Mouse (Mus musculus): ENCODE results near the gene Ifitm3. TPM values are rescaled to one million over a fixed set of nuclear protein-coding genes. Genes with fewer than 3 reads are reported as not detected.

Gene Ifitm3
- polyA plus RNA-seq (2016; fragmentation: Nextera tagmentation; extraction: Ambion mirVana), result 35.7 TPM in 2 replicates

- no peak for ATAC-seq
- H3K27ac ChIP-seq, result peak within 1 kb of the TSS; percentile 45
- 22% methylated on average over 10 of the region's 10 CpGs for WGBS (ENCODE audit: insufficient replicate concordance)
Observed at GRCm38 (mm10) chr7:141010593-141010992, at the start of gene Ifitm3. Gene Ifitm3 (minus strand): TSS chr7:141010770.

GRCm38 (mm10) chr7:141059929-141060328, 49.4 kb upstream of the Ifitm3 start:
- peaks cover 45% of the 10 kb centered on the region for H3K4me1 ChIP-seq
- 53% methylated on average over 2 of the region's 2 CpGs for WGBS (ENCODE audit: insufficient replicate concordance)
- 0 out of 2 replicates have a peak overlapping the region, but pooled peaks have one; percentile 78 for H3K4me2 ChIP-seq
- no peaks in the 10 kb centered on the region for H3K36me3 ChIP-seq
- peaks cover 84% of the 10 kb centered on the region for H3K27me3 ChIP-seq (replicated peaks)
- H3K4me3 ChIP-seq, result peak overlapping the region; percentile 54; the same call in 1 of the 2 replicates
- ATAC-seq, result peak; percentile 64
- H3K27ac ChIP-seq, result no peak overlapping the region
- 0 out of 2 replicates have a peak, but pooled peaks cover 3% of the 10 kb centered on the region for H3K9me3 ChIP-seq (replicated peaks)
- H3K9ac ChIP-seq, result no peak overlapping the region

More at GRCm38 (mm10) chr7:141010593-141010992, at the start of gene Ifitm3:
- peak within 1 kb of the TSS; percentile 39 for H3K4me3 ChIP-seq
- H3K9me3 ChIP-seq (replicated peaks), result no peaks in the 10 kb centered on the region
- peak within 1 kb of the TSS; percentile 45 for H3K9ac ChIP-seq
- H3K4me1 ChIP-seq, result peaks cover 46% of the 10 kb centered on the region
- H3K27me3 ChIP-seq (replicated peaks), result no peaks in the 10 kb centered on the region
- H3K36me3 ChIP-seq, result no peaks in the 10 kb centered on the region
- H3K4me2 ChIP-seq, result peak within 1 kb of the TSS; percentile 59

GRCm38 (mm10) chr7:141058601-141059341, 48.2 kb upstream of the Ifitm3 start:
- WGBS (ENCODE audit: insufficient replicate concordance), result 59% methylated on average over 14 of the region's 14 CpGs
- Histone ChIP-seq H3K36me3 (no peaks in the 10 kb centered on the region), H3K27me3 (replicated peaks) (peaks cover 82% of the 10 kb centered on the region), H3K4me1 (peaks cover 36% of the 10 kb centered on the region), H3K9ac (no peak overlapping the region), H3K27ac (no peak overlapping the region), H3K4me3 (no peak overlapping the region), H3K4me2 (no peak overlapping the region), H3K9me3 (replicated peaks) (0 out of 2 replicates have a peak, but pooled peaks cover 3% of the 10 kb centered on the region)
- no peak for ATAC-seq

- no peak overlapping the region for H3K4me2 ChIP-seq
- peaks cover 24% of the 10 kb centered on the region for H3K4me1 ChIP-seq
- H3K9ac ChIP-seq, result no peak overlapping the region
- peaks cover 74% of the 10 kb centered on the region for H3K27me3 ChIP-seq (replicated peaks)
- no peak overlapping the region for H3K4me3 ChIP-seq
- 63% methylated on average over 1 of the region's 1 CpGs for WGBS (ENCODE audit: insufficient replicate concordance)
- no peak overlapping the region for H3K27ac ChIP-seq
- H3K36me3 ChIP-seq, result no peaks in the 10 kb centered on the region
- no peak for ATAC-seq
- 0 out of 2 replicates have a peak, but pooled peaks cover 3% of the 10 kb centered on the region for H3K9me3 ChIP-seq (replicated peaks)
Observed at GRCm38 (mm10) chr7:141057541-141057940, 47.0 kb upstream of the Ifitm3 start.

GRCm38 (mm10) chr7:141056976-141057375, 46.4 kb upstream of the Ifitm3 start:
- Histone ChIP-seq H3K36me3 (no peaks in the 10 kb centered on the region), H3K27ac (no peak overlapping the region), H3K9ac (no peak overlapping the region), H3K4me2 (no peak overlapping the region), H3K4me1 (peaks cover 19% of the 10 kb centered on the region), H3K4me3 (no peak overlapping the region), H3K9me3 (replicated peaks) (0 out of 2 replicates have a peak, but pooled peaks cover 3% of the 10 kb centered on the region), H3K27me3 (replicated peaks) (peaks cover 68% of the 10 kb centered on the region)
- 66% methylated on average over 6 of the region's 6 CpGs for WGBS (ENCODE audit: insufficient replicate concordance)
- no peak for ATAC-seq

- 0 out of 2 replicates have a peak, but pooled peaks cover 3% of the 10 kb centered on the region for H3K9me3 ChIP-seq (replicated peaks)
- H3K27ac ChIP-seq, result no peak overlapping the region
- 52% methylated on average over 4 of the region's 4 CpGs for WGBS (ENCODE audit: insufficient replicate concordance)
- peaks cover 10% of the 10 kb centered on the region for H3K4me1 ChIP-seq
- ATAC-seq, result no peak
- no peak overlapping the region for H3K4me2 ChIP-seq
- H3K9ac ChIP-seq, result no peak overlapping the region
- H3K36me3 ChIP-seq, result no peaks in the 10 kb centered on the region
- peaks cover 56% of the 10 kb centered on the region for H3K27me3 ChIP-seq (replicated peaks)
- no peak overlapping the region for H3K4me3 ChIP-seq
Observed at GRCm38 (mm10) chr7:141055785-141056184, 45.2 kb upstream of the Ifitm3 start.

- no peak overlapping the region for H3K27ac ChIP-seq
- peaks cover 23% of the 10 kb centered on the region for H3K27me3 ChIP-seq (replicated peaks)
- H3K4me3 ChIP-seq, result no peak overlapping the region
- 68% methylated on average over 2 of the region's 2 CpGs for WGBS (ENCODE audit: insufficient replicate concordance)
- no peaks in the 10 kb centered on the region for H3K36me3 ChIP-seq
- H3K4me2 ChIP-seq, result no peak overlapping the region
- H3K9me3 ChIP-seq (replicated peaks), result 0 out of 2 replicates have a peak, but pooled peaks cover 3% of the 10 kb centered on the region
- no peak overlapping the region for H3K9ac ChIP-seq
- H3K4me1 ChIP-seq, result peaks cover 14% of the 10 kb centered on the region
- no peak for ATAC-seq
Observed at GRCm38 (mm10) chr7:141052421-141052820, 41.9 kb upstream of the Ifitm3 start.

GRCm38 (mm10) chr7:141052016-141052415, 41.4 kb upstream of the Ifitm3 start:
- 72% methylated on average over 4 of the region's 4 CpGs for WGBS (ENCODE audit: insufficient replicate concordance)
- Histone ChIP-seq H3K4me1 (peaks cover 18% of the 10 kb centered on the region), H3K4me3 (no peak overlapping the region), H3K27me3 (replicated peaks) (peaks cover 20% of the 10 kb centered on the region), H3K27ac (no peak overlapping the region), H3K36me3 (no peaks in the 10 kb centered on the region), H3K4me2 (no peak overlapping the region), H3K9ac (no peak overlapping the region), H3K9me3 (replicated peaks) (0 out of 2 replicates have a peak, but pooled peaks cover 3% of the 10 kb centered on the region)
- ATAC-seq, result no peak

- H3K9ac ChIP-seq, result no peak overlapping the region
- no peak overlapping the region for H3K4me2 ChIP-seq
- peaks cover 13% of the 10 kb centered on the region for H3K27me3 ChIP-seq (replicated peaks)
- H3K4me3 ChIP-seq, result no peak overlapping the region
- H3K36me3 ChIP-seq, result no peaks in the 10 kb centered on the region
- ATAC-seq, result no peak
- 49% methylated on average over 17 of the region's 17 CpGs for WGBS (ENCODE audit: insufficient replicate concordance)
- H3K9me3 ChIP-seq (replicated peaks), result 0 out of 2 replicates have a peak, but pooled peaks cover 3% of the 10 kb centered on the region
- H3K4me1 ChIP-seq, result peaks cover 27% of the 10 kb centered on the region
- H3K27ac ChIP-seq, result no peak overlapping the region
Observed at GRCm38 (mm10) chr7:141051060-141051685, 40.6 kb upstream of the Ifitm3 start.

GRCm38 (mm10) chr7:141049326-141049725, 38.8 kb upstream of the Ifitm3 start:
- Histone ChIP-seq H3K27ac (no peak overlapping the region), H3K4me3 (no peak overlapping the region), H3K9ac (no peak overlapping the region), H3K36me3 (no peaks in the 10 kb centered on the region), H3K4me1 (peaks cover 39% of the 10 kb centered on the region), H3K9me3 (replicated peaks) (no peaks in the 10 kb centered on the region), H3K27me3 (replicated peaks) (0 out of 2 replicates have a peak, but pooled peaks cover 6% of the 10 kb centered on the region), H3K4me2 (no peak overlapping the region)
- whole genome bisulfite sequencing (ENCODE audit: insufficient replicate concordance), result 76% methylated on average over 2 of the region's 2 CpGs
- ATAC-seq, result no peak

GRCm38 (mm10) chr7:141048226-141049218, 38.0 kb upstream of the Ifitm3 start:
- 9% methylated on average over 21 of the region's 21 CpGs for WGBS (ENCODE audit: insufficient replicate concordance)
- peak; percentile 75 for ATAC-seq
- Histone ChIP-seq H3K4me1 (peaks cover 45% of the 10 kb centered on the region), H3K27ac (peak overlapping the region; percentile 91), H3K9me3 (replicated peaks) (no peaks in the 10 kb centered on the region), H3K27me3 (replicated peaks) (0 out of 2 replicates have a peak, but pooled peaks cover 4% of the 10 kb centered on the region), H3K9ac (peak overlapping the region; percentile 63), H3K4me2 (peak overlapping the region; percentile 85), H3K4me3 (peak overlapping the region; percentile 50), H3K36me3 (no peaks in the 10 kb centered on the region)

Measured in liver, embryonic 12.5 days (tissue).